7 mouse cellular contexts compared by ENCODE assay signal in genomic region chr13:21855146-21855545, GRCm38 (mm10). TPM values are rescaled to one million over a fixed set of nuclear protein-coding genes. Genes with fewer than 3 reads are reported as not detected.
DNase-seq lines count a peak whose midpoint lies in the region; ATAC-seq lines count a peak whose summit lies in the region.

No protein-coding gene starts in this region.

- no peak overlapping the region for H3K9ac ChIP-seq in midbrain, embryonic 11.5 days (ENCODE audit: low read length)

- H3K4me3 ChIP-seq in midbrain, embryonic 11.5 days (ENCODE audit: low read depth, low read length) = peak overlapping the region; percentile 44

- under 1% methylated on average over 11 of the region's 11 CpGs for WGBS in midbrain, embryonic 11.5 days

- peak overlapping the region; percentile 47; the same call in 1 of the 2 replicates for H3K4me2 ChIP-seq in midbrain, embryonic 11.5 days

- no peak overlapping the region for H3K27ac ChIP-seq in midbrain, embryonic 11.5 days (ENCODE audit: low read depth, low read length)

- H3K9me3 ChIP-seq in midbrain, embryonic 11.5 days (ENCODE audit: control insufficient read depth, low read length) = no peaks in the 10 kb centered on the region

- H3K36me3 ChIP-seq in midbrain, embryonic 11.5 days (ENCODE audit: control insufficient read depth, insufficient read depth, low read length) = no peaks in the 10 kb centered on the region

- peak; percentile 56 for DNase-seq in WW6 (ENCODE audit: low read depth, low spot score)
- peak; percentile 81 for DNase-seq in cerebellum, postnatal 14 days
- DNase-seq in gastrocnemius, postnatal 25 days = peak; percentile 25
- peak; percentile 58 for DNase-seq in kidney, adult 11 months
- DNase-seq in left cerebral cortex, postnatal 4 days = peak; percentile 54
- DNase-seq in midbrain, embryonic 11.5 days (ENCODE audit: low spot score, missing footprints) = peak; percentile 98
- DNase-seq in spleen, adult 12 weeks (ENCODE audit: low spot score) = peak; percentile 58

- intact Hi-C loops in left cerebral cortex, postnatal 4 days (cut with DNase I) = loop anchor here (10.0 kb wide), 1 partner anchor 170 kb away; no protein-coding TSS in a partner anchor

- ATAC-seq in midbrain, embryonic 11.5 days (ENCODE audit: low FRiP score) = peak; percentile 61

- no peaks in the 10 kb centered on the region for H3K4me1 ChIP-seq in midbrain, embryonic 11.5 days (ENCODE audit: control insufficient read depth, insufficient read depth, low read length)

- no peaks in the 10 kb centered on the region for H3K27me3 ChIP-seq in midbrain, embryonic 11.5 days (ENCODE audit: control insufficient read depth, insufficient read depth, low read length)

RNA-seq across cellular contexts. Expression of gene Hist1h2br, which starts 21.6 kb away (rescaled TPM):
- total RNA-seq in gastrocnemius, postnatal 25 days (2021) = 10 to 100 TPM; 17.7 to 21.3 TPM
- 100 to 1,000 TPM; 106 to 108 TPM for total RNA-seq in left cerebral cortex, postnatal 4 days (2021)
- polyA plus RNA-seq in midbrain, embryonic 11.5 days (2014; fragmentation: Nextera tagmentation; extraction: Ambion mirVana) = 17.8 and 23.1 TPM in 2 replicates

RNA-seq across cellular contexts. Expression of gene Hist1h2ap, which starts 21.8 kb away (rescaled TPM):
- 10 to 100 TPM in 1 of 2 experiments, not detected in 1; 17.0 TPM for total RNA-seq in gastrocnemius, postnatal 25 days (2021)
- 100 to 1,000 TPM; 184 to 208 TPM for total RNA-seq in left cerebral cortex, postnatal 4 days (2021)
- polyA plus RNA-seq in midbrain, embryonic 11.5 days (2014; fragmentation: Nextera tagmentation; extraction: Ambion mirVana) = 5,628 and 6,009 TPM in 2 replicates

RNA-seq across cellular contexts. Expression of gene Hist1h4n, which starts 23.1 kb away (rescaled TPM):
- total RNA-seq in gastrocnemius, postnatal 25 days (2021) = 10 to 100 TPM; 14.1 to 20.2 TPM
- 10 to 100 TPM; 34.5 to 43.1 TPM for total RNA-seq in left cerebral cortex, postnatal 4 days (2021)
- polyA plus RNA-seq in midbrain, embryonic 11.5 days (2014; fragmentation: Nextera tagmentation; extraction: Ambion mirVana) = 10.3 and 12.0 TPM in 2 replicates

RNA-seq across cellular contexts. Expression of gene Hist1h4m, which starts 43.6 kb away (rescaled TPM):
- 10 to 100 TPM; 49.0 to 65.1 TPM for total RNA-seq in gastrocnemius, postnatal 25 days (2021)
- total RNA-seq in left cerebral cortex, postnatal 4 days (2021) = 100 to 1,000 TPM; 320 to 409 TPM
- not detected in 2 replicates for polyA plus RNA-seq in midbrain, embryonic 11.5 days (2014; fragmentation: Nextera tagmentation; extraction: Ambion mirVana)

RNA-seq across cellular contexts. Expression of gene Hist1h2ao, which starts 44.9 kb away (rescaled TPM):
- 10 to 100 TPM in 1 of 2 experiments, not detected in 1; 24.7 TPM for total RNA-seq in gastrocnemius, postnatal 25 days (2021)
- total RNA-seq in left cerebral cortex, postnatal 4 days (2021) = not detected
- polyA plus RNA-seq in midbrain, embryonic 11.5 days (2014; fragmentation: Nextera tagmentation; extraction: Ambion mirVana) = 1.7 TPM in 1 of 2 replicates, not detected in the other

Comparison
In these comparisons a context has a peak if more than half of its experiments do, and no peak if none do; other contexts are left out.
1. DNase-seq: peak in every context shown above with its lines; median percentile 98 in midbrain, embryonic 11.5 days; 81 in cerebellum, postnatal 14 days; 58 in kidney, adult 11 months; 58 in spleen, adult 12 weeks; 56 in WW6; 54 in left cerebral cortex, postnatal 4 days; 25 in gastrocnemius, postnatal 25 days.
2. RNA of gene Hist1h2br, which starts 21.6 kb away (total RNA-seq): 106 to 108 TPM in left cerebral cortex, postnatal 4 days; 17.7 to 21.3 TPM in gastrocnemius, postnatal 25 days; every median in the first group is over 4 times any median in the second.
3. RNA of gene Hist1h2ap, which starts 21.8 kb away (total RNA-seq): 184 to 208 TPM in left cerebral cortex, postnatal 4 days; 17.0 TPM in gastrocnemius, postnatal 25 days; every median in the first group is over 10 times any median in the second.